Mouse (Mus musculus) MEL (cell line): Measurements from ENCODE around the gene Gm11938.
"Not testable (repeated sequence)": the region's sequence is repeated elsewhere in the genome, so short reads cannot be mapped to it uniquely, and the experiment has no call there.

Source experiments
- CHD1 ChIP-seq: IDR thresholded peaks from 2 replicates; pipeline ENCODE4 v1.6.1; 2012; ENCODE audit warnings: low read depth, mild to moderate bottlenecking, inconsistent platforms, low read length, improper control_type of control experiment
- CTCF ChIP-seq, 3 experiments: IDR thresholded peaks in 2 of 3; conservative IDR thresholded peaks in 1 of 3; 2 replicates each; pipeline ENCODE4 v1.5.1; 2011 to 2012; ENCODE audit warnings: low read length in 3 of 3, low read depth in 2 of 3, mild to moderate bottlenecking in 2 of 3, improper control_type of control experiment in 1 of 3, inconsistent platforms in 1 of 3, mixed read lengths in 1 of 3, moderate library complexity in 1 of 3; ENCODE audit not compliant: control insufficient read depth in 1 of 3, insufficient read depth in 1 of 3, poor library complexity in 1 of 3, severe bottlenecking in 1 of 3
- EP300 ChIP-seq, 2 experiments: IDR thresholded peaks; 2 replicates each; pipeline ENCODE4 v1.6.1; 2011; ENCODE audit warnings: improper control_type of control experiment in 2 of 2, low read length in 2 of 2, low read depth in 1 of 2, mild to moderate bottlenecking in 1 of 2
- MEF2A ChIP-seq: IDR thresholded peaks from 2 replicates; pipeline ENCODE4 v1.6.1; 2014; ENCODE audit warnings: low read depth, mild to moderate bottlenecking, inconsistent platforms, low read length, improper control_type of control experiment; ENCODE audit not compliant: poor library complexity, insufficient replicate concordance, severe bottlenecking; ENCODE audit errors: extremely low read depth
- NRF1 ChIP-seq: IDR thresholded peaks from 2 replicates; pipeline ENCODE4 v1.6.1; 2014; ENCODE audit warnings: low read depth, mild to moderate bottlenecking, inconsistent platforms, low read length, improper control_type of control experiment, moderate library complexity; ENCODE audit not compliant: poor library complexity, insufficient read depth, severe bottlenecking
- POLR2A ChIP-seq, 2 experiments: IDR thresholded peaks; 2 replicates each; pipeline ENCODE4 v1.6.1; 2011 to 2012; ENCODE audit warnings: low read length in 2 of 2, mild to moderate bottlenecking in 2 of 2, control low read depth in 1 of 2, improper control_type of control experiment in 1 of 2, low read depth in 1 of 2, moderate library complexity in 1 of 2; ENCODE audit not compliant: control insufficient read depth in 1 of 2, insufficient read depth in 1 of 2, poor library complexity in 1 of 2
- POLR2AphosphoS2 ChIP-seq: IDR thresholded peaks from 2 replicates; pipeline ENCODE4 v1.6.1; 2011; ENCODE audit warnings: low read length, improper control_type of control experiment
- SMC3 ChIP-seq: IDR thresholded peaks from 2 replicates; pipeline ENCODE4 v1.6.1; 2011; ENCODE audit warnings: low read depth, low read length, improper control_type of control experiment
- UBTF ChIP-seq: IDR thresholded peaks from 2 replicates; pipeline ENCODE4 v1.6.1; 2012; ENCODE audit warnings: low read depth, mild to moderate bottlenecking, inconsistent platforms, low read length, improper control_type of control experiment, moderate library complexity, borderline replicate concordance; ENCODE audit not compliant: insufficient read depth
- ZKSCAN1 ChIP-seq: IDR thresholded peaks from 2 replicates; pipeline ENCODE4 v1.6.1; 2012; ENCODE audit warnings: low read depth, mild to moderate bottlenecking, inconsistent platforms, low read length, improper control_type of control experiment, moderate library complexity

DNA sequence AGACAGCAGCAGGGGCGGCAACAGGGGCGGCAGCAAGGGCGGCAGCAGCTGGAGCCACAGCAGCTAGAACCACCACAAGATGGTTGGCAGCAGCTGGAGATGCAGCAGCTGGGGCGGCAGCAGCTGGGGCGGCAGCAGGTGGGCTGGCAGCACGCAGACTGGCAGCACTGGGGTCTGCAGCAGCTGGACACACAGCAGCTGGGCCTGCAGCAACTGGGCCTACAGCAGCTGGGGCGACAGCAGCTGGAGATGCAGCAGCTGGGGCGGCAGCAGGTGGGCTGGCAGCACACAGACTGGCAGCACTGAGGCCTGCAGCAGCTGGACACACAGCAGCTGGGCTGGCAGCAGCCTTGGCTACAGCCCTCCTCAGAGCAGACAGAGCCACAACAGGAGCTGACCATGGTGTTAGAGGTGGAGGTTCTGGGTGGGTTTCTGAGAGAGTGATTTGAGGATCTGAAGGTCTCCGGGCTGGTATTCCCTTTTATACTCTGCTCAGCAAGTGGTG lies 40.6 kb upstream of the Gm11938 start, which contains the start of gene Krtap4-7:
- TF ChIP-seq EP300 (IDR thresholded peaks at IDR 0.05; ENCODE audit: low read depth in 1 of 2, low read length in 2 of 2); UBTF; ZKSCAN1; NRF1; POLR2A (IDR thresholded peaks at IDR 0.05; ENCODE audit: control insufficient read depth in 1 of 2, insufficient read depth in 1 of 2, low read depth in 1 of 2, low read length in 2 of 2, poor library complexity in 1 of 2); POLR2AphosphoS2; MEF2A; SMC3; CTCF (IDR thresholded peaks at IDR 0.05 in 2 of 3, conservative IDR thresholded peaks at IDR 0.05 in 1 of 3; ENCODE audit: control insufficient read depth in 1 of 3, insufficient read depth in 1 of 3, low read depth in 2 of 3, low read length in 3 of 3, poor library complexity in 1 of 3, severe bottlenecking in 1 of 3); CHD1: not testable (repeated sequence)
